Mouse (Mus musculus): ENCODE results near the gene Irgc1. TPM values are rescaled to one million over a fixed set of nuclear protein-coding genes. Genes with fewer than 3 reads are reported as not detected.

Gene Irgc1
- polyA plus RNA-seq, 1 experiment from 2014 or later: not detected

Other genes with a start within 250 kb of the Irgc1 start
- gene Zfp111, start 240.9 kb downstream of the Irgc1 start, polyA plus RNA-seq (2015; fragmentation: Nextera tagmentation; extraction: Ambion mirVana): 4.2 and 4.5 TPM in 2 replicates
- 4.2 and 4.9 TPM in 2 replicates for gene Zfp109, start 214.7 kb downstream of the Irgc1 start, polyA plus RNA-seq (2015; fragmentation: Nextera tagmentation; extraction: Ambion mirVana)
- gene Zfp108, start 197.5 kb downstream of the Irgc1 start, polyA plus RNA-seq (2015; fragmentation: Nextera tagmentation; extraction: Ambion mirVana): 5.7 and 6.1 TPM in 2 replicates
- 6.4 and 8.2 TPM in 2 replicates for gene Zfp93, start 181.9 kb downstream of the Irgc1 start, polyA plus RNA-seq (2015; fragmentation: Nextera tagmentation; extraction: Ambion mirVana)
- gene Zfp61, start 151.1 kb downstream of the Irgc1 start, polyA plus RNA-seq (2015; fragmentation: Nextera tagmentation; extraction: Ambion mirVana): 41.4 and 42.1 TPM in 2 replicates
- gene Zfp94, start 135.6 kb downstream of the Irgc1 start, polyA plus RNA-seq (2015; fragmentation: Nextera tagmentation; extraction: Ambion mirVana): 19.2 and 19.8 TPM in 2 replicates
- gene Tescl, start 118.4 kb downstream of the Irgc1 start, polyA plus RNA-seq (2015; fragmentation: Nextera tagmentation; extraction: Ambion mirVana): 0.25 and 0.44 TPM in 2 replicates
- gene Lypd5, start 103.1 kb downstream of the Irgc1 start, polyA plus RNA-seq (2015; fragmentation: Nextera tagmentation; extraction: Ambion mirVana): not detected in 2 replicates
- gene Kcnn4, start 82.0 kb downstream of the Irgc1 start, polyA plus RNA-seq (2015; fragmentation: Nextera tagmentation; extraction: Ambion mirVana): 2.5 and 3.2 TPM in 2 replicates
- 38.2 and 38.9 TPM in 2 replicates for gene Smg9, start 52.7 kb downstream of the Irgc1 start, polyA plus RNA-seq (2015; fragmentation: Nextera tagmentation; extraction: Ambion mirVana)
- gene Plaur, start 10.2 kb upstream of the Irgc1 start, polyA plus RNA-seq (2015; fragmentation: Nextera tagmentation; extraction: Ambion mirVana): 1.8 and 2.2 TPM in 2 replicates
- gene Cadm4, start 29.7 kb upstream of the Irgc1 start, polyA plus RNA-seq (2015; fragmentation: Nextera tagmentation; extraction: Ambion mirVana): 47.0 and 68.0 TPM in 2 replicates
- gene Zfp428, start 54.7 kb upstream of the Irgc1 start, polyA plus RNA-seq (2015; fragmentation: Nextera tagmentation; extraction: Ambion mirVana): 272 and 277 TPM in 2 replicates
- 1.0 and 1.1 TPM in 2 replicates for gene AC161166.1, start 60.2 kb upstream of the Irgc1 start, polyA plus RNA-seq (2015; fragmentation: Nextera tagmentation; extraction: Ambion mirVana)
- 19.2 and 24.7 TPM in 2 replicates for gene Irgq, start 78.4 kb upstream of the Irgc1 start, polyA plus RNA-seq (2015; fragmentation: Nextera tagmentation; extraction: Ambion mirVana)
- gene Pinlyp, start 93.8 kb upstream of the Irgc1 start, polyA plus RNA-seq (2015; fragmentation: Nextera tagmentation; extraction: Ambion mirVana): not detected in 2 replicates
- gene Xrcc1, start 94.0 kb upstream of the Irgc1 start, polyA plus RNA-seq (2015; fragmentation: Nextera tagmentation; extraction: Ambion mirVana): 63.8 and 74.3 TPM in 2 replicates
- 29.1 and 30.9 TPM in 2 replicates for gene Ethe1, start 135.2 kb upstream of the Irgc1 start, polyA plus RNA-seq (2015; fragmentation: Nextera tagmentation; extraction: Ambion mirVana)
- 17.1 and 17.7 TPM in 2 replicates for gene Zfp575, start 135.3 kb upstream of the Irgc1 start, polyA plus RNA-seq (2015; fragmentation: Nextera tagmentation; extraction: Ambion mirVana)
- not detected in 2 replicates for gene Phldb3, start 158.5 kb upstream of the Irgc1 start, polyA plus RNA-seq (2015; fragmentation: Nextera tagmentation; extraction: Ambion mirVana)
- gene Lypd3, start 184.3 kb upstream of the Irgc1 start, polyA plus RNA-seq (2015; fragmentation: Nextera tagmentation; extraction: Ambion mirVana): 0.76 and 0.78 TPM in 2 replicates
- gene Tex101, start 224.4 kb upstream of the Irgc1 start, polyA plus RNA-seq (2015; fragmentation: Nextera tagmentation; extraction: Ambion mirVana): not detected in 2 replicates

Data from hindbrain, embryonic 16.5 days (tissue).